Mouse (Mus musculus) heart, adult 11 months (tissue): ENCODE measurements around the gene Bcar3.
A peak's percentile ranks its signal among the peaks of the same experiment; 100 is the strongest.

Experiments
- DNase-seq: peaks from one replicate; pipeline ENCODE4 v3.0.0; 2022

Bcar3 gene

DNA sequence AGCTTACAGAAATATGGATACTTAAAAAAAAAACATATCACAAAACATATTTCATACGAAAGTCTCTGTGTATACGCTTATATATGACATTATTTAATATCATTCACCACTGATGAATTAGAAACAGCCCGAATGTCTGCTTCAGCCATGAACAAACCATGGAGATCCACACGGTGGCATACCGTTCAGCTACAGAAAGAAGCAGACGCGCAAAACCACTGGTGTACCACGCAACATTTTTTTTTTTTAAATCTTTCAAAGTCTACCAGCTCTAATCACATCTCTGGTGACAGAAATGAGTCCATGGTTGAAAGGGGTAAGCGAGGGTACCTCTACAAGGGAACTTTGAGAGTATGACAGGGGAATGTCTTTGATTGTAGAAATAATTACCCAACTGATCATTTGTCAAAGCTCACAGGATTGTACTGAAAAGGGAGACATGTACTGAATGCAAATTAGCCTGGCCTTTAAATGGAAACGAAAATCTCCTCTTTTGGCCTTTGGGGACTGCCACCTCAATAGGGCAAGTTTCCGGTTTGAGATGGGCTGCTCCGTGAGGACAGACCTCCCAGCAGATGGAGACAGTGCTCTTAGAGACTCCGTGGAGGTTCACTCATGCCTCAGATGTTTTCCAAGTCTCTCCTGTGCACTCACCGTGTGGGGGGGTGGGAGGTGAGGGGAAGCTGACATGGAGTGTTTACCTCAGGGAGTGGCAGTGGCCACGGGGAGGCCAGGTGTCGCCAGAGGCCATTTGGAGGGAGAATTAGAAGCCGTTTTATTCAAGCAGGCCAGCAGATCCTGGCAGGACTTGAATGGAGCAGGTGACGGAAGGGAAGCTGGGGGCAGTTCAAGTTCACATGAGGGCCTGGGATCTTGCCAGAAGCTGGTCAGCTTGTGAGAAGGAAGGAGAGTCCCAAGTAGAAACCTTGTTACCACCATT lies 168.3 kb downstream of the Bcar3 start:
- DNase-seq: peak; percentile 93

DNA sequence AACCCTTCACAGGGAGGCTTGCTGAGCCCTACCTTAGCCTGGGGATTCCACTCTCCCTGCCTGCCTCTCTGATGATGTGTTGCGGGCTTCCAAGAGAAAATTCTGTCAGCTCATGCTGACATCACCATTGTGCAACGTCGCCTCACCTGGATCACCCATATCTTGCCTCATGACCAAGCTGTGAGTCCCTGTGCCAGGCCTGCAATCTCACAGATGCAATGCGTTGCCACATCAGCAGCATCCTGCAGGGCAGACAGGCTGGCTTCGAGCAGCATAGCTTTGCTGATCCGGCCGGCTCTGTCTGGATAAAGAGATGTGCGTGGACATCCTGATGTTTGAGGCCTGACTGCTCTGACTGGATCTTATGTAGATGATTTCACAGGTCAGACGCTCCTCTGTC lies 169.2 kb downstream of the Bcar3 start:
- no peak for DNase-seq

DNA sequence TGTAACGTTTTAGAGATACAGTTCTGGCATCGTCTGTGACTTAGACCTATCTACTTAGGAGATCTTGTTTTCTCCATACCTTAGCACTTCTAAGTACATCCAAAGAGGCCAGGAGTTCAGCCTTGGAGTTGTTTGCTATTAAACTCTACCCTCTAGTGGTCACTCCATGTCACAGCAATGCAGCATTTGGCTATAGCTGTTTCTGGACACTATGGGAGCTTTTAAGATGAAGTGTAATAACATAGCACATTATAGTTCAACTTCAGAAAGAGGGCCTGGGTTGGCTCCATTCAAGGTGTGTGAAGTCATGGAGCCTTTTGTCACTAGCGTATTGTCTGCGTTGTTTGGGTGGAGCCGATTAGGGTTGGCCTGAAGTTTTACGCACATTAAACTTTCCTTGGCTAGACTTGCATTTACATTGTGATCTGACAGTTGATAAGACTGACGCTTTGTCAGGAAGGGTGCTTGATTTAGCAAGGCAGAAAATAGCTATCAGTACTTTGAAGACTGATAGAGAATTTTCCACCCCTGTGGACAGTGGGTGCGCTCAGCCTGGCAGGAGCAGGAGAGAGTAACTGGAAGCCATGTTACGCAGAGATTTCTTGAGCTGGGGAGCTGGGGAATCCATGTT lies 172.3 kb downstream of the Bcar3 start:
- DNase-seq: peak; percentile 64

DNA sequence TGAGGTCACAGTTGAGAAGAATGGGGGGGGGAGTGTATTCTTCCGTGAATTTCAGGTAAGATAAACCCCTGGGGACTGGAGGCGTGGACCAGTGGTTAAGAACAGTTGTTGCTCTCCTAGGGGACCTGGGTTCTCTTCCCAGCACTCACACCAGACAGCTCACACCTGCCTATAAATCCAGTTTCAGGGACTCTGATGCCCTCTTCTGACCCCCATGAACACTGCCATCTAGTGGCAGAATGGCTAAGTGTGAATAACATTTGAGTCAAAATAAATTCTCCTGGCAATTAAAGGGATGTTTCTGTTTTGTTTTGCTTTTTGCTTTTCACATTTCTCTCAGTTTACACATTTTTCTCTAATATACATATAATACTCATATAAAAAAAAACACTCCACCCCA lies 174.0 kb downstream of the Bcar3 start:
- DNase-seq: no peak

DNA sequence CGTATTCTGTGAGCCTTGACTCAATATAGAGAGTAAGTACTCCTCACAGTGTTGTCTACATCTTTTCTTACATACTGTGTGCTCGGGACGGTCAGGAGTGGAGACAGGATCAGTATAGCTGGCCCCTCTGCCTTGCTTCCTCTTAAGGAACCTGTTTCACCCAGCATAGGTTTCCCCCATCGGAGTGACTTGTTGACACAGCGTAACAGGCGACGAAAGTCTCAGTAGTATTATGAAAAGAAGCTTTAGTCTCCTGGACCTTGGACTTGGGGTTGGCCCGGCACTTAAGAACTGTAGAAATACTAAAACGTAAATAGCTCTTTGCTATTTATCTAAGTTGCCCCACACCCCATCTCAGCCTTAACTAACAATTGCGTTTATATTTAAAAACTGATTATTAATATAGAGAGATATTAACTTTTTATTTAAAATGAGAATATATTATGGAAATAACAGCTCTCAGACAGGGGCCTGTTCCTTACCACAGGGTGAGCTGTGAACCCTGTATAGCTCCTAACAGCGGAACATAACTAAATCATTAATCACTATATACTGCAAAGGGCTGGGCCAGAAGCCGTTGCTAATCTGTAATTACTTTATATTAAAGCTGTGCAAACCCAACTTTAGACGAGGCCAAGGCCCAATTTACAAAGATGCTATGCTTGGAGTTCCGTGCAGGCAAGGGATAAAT lies 176.5 kb downstream of the Bcar3 start:
- DNase-seq: no peak

DNA sequence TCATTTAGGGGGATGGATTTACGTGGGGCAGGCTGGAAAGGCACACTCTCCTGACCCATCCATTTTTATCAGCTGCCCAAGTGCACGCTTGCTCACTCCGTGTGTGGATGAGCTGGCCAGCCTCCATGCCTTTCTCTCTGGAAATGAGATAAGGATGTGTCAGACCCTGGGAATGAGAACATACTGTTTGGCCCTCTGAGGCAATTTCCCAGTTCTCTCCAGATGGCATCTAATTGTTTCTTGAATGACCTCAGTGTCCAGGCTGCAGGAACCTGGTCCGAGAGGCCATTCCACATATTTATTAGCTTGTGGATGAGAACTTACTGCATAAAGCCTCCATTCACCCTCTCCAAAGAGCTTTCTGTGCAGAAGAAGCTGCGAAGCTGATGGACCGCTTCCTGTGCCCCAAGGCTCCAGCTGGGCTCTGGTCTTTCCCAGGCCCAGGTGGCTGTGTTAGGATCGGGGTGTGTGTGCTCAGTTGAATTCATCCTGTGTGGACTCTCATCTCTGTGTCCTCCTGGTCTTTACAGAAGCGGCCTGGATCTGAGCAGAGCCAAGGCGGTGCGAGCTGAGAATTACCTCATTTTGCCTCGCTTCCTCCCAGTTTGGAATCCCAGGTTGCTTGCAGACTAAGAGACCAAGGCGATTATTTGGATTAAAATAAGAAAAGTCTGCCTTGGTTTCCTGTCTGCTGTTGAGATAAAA lies 177.2 kb downstream of the Bcar3 start:
- no peak for DNase-seq

DNA sequence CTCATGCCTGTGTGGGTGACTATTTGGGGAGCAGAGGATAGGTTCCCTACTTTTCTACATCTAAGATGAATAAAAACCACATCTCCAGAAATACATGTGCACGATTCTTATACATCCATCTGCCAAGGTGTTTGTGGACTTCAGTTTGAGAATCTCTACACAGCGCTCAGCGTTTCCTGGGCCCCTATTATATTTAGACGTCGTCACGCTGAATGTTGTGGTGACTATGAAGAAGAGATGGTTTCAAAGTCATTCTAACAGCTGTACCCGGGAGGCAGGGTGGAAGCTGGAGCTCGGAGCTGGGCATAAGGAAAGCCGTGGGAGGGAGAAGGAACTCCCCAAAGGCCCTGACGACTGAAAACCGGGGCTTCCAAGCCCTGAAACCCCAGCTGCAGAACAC lies 178.5 kb downstream of the Bcar3 start:
- no peak for DNase-seq

DNA sequence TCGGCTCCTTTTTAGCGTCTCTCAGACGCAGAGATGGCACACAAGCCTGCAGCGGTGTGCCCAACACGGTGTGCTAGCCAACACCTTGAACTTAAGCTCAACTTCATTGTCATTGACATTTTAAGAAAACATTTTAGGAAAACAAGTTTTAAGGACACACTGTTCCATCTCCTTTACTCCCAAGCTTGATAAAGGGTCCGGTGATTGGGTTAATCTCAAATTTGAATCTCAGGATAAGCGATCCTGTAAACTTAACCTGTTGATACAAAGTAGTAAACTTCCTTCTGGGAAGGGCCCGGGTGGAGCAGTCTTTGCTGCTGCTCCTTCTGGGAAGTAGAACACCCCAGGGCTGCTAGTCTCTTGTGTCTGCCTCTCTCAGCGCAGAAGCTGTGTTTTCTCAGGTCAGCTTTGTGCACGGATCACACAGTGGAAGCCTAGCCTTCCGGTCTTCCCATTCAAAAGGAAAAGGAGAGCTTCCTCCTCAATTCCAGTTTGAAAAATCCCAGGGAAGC lies 179.6 kb downstream of the Bcar3 start:
- DNase-seq: no peak

DNA sequence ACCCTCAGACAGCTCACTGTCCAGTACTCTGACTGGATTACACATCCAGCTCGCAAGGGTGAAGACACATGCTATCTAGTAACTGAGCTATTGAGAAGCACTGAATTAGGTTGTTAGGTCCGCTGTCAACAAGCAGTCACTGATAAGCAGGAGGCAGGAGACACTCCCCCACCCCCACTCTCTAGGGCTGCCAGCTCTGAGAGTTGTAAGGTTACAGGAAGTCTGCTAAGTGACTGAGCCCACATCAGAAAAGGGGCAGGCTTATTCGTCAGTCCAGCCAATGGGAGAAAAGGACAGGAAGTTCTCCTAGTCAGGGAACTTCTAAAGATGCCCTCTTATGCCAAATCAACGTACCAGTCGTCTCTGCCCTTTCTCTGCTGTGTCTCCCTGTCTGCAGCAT lies 180.1 kb downstream of the Bcar3 start:
- peak; percentile 98 for DNase-seq

DNA sequence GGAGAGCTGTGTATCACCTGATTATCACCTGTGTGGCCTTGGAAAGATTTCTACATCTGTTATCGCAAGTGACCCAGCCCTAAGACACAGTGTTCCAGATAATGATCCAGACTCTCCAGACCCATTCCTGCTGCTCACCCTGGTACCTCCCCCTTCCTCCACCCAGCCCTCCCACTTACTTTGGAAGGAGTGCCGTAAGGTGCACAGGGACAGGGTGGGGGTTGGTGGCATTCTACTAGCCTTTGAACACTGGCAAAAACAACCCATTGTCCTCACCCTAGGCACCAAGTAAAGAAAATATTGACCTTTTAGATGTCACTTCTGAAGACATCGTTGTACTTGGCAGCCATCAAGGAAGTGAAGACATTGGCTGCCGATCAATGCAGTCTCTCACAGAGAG lies 180.9 kb downstream of the Bcar3 start:
- DNase-seq: peak; percentile 94

DNA sequence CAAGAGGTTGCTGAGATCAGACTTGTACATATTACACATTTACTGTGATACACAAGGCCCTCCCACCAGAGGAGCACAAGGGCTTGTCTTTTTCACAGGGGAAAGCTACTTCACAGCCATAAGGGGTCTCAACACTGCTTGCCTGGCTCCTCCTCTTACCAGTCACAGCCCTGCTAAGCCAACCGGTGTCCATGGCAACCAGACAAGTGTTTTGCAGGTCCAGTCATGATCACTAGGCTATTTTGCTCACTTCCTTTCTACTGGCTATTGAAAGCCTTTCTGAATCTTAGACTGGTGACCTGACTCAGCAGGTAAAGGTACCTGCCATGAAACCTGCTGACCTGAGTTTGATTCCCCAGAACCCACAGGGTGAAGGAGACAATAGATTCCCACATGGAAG lies 181.8 kb downstream of the Bcar3 start:
- DNase-seq: no peak

DNA sequence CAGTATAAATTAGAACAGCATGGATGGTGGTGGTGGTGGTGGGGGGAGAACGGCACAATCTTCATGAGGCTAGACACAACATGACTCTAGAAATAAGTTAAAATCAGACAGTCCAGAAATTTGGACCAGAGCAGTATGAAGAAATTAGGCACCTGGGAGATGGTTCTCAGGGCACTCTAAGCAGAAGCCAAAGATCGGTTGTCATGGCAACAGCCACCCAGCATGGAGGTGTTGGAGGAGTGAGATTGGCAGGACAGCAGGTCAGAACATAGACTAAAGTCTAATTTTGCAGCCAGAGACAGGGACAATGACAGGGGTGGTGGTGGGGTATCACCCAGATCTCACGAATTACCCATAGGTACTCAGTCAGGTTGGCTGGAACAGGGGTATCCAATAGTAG lies 182.7 kb downstream of the Bcar3 start:
- DNase-seq: no peak

DNA sequence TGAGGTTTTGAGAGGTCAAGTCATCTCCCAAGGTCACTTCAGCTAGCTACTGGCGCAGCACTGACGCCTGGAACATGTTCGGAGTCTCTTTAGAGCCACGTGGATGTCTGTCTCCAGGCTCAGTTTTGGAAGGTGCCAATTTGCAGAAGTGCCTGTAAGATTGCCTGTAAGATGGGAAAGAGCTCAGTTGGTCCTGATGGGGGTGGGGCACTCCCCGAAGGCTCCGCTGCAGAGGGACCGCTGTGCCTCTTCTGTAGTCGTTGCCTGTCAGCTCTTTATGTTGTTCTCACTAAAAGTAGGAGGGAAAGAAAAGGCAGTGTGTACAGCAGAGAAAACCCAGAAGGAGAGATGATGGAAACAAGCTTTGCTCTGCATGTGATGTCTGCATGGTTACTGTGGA lies 183.6 kb downstream of the Bcar3 start:
- no peak for DNase-seq

DNA sequence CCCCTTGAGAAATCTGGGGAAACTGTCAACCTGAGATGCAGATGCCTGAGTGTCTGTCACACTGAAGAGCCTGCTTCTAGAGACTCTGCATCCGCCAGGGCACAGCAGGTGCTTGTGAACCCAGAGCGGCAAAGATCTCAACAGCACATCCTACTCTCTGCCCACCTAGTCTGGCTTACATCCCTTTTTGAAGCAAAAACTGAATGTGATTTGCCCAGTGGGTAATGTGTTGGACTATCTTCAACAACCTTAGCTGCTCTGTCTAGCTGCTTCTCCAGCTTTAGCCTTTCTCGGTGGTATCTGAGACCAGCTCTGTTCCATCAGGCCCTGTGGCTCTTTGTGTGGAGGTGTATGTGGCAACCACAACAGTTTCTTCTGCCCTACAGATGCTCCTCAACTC lies 184.8 kb downstream of the Bcar3 start:
- no peak for DNase-seq

DNA sequence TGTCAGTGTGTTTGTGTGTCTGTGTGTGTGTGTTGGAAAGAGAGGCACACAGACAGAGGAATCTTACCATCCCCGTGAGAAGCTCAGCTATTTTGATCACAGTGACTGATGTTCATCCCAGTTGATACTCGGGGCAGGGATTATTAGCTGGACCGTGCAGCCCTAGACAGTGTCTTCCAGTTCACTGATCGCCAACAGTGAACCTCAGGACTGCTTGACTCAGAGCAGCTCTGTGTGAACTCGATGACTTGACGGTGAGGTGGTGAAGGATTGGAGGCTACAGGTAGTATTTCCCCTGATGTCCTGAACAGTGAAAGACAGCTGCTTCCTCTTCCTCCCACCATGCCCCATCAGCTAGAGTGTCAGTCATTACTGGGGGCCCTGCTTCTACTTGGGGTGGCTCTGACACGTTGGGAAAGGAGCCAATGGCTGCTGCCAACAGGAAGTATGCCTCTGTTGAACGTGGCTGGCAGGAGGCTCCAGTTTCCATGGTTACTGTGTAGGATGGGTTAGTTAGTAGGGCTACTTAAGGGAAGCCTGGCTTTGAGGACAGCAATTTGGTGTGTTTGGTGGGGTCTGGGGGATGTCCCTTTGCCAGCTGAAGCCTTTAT lies 186.2 kb downstream of the Bcar3 start:
- DNase-seq: no peak

DNA sequence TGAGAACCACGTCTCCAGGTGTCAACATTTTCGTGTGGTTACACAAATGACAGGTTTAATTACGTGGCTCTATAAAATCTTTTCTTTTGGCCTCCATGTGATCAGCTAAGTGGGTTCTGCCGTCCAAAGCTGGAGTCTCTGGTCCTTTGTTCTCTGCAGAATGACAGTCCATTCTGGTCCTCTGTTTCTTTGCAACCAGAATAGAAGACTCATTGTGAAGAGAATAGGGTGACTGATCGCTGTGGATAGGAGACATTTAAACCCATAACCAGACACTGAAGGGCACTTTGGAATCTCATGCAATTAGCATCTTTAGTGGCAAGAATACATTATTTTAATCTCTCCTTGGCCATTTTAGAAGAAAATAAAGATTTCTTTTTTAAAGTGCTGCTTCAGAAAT lies 187.1 kb downstream of the Bcar3 start:
- no peak for DNase-seq

DNA sequence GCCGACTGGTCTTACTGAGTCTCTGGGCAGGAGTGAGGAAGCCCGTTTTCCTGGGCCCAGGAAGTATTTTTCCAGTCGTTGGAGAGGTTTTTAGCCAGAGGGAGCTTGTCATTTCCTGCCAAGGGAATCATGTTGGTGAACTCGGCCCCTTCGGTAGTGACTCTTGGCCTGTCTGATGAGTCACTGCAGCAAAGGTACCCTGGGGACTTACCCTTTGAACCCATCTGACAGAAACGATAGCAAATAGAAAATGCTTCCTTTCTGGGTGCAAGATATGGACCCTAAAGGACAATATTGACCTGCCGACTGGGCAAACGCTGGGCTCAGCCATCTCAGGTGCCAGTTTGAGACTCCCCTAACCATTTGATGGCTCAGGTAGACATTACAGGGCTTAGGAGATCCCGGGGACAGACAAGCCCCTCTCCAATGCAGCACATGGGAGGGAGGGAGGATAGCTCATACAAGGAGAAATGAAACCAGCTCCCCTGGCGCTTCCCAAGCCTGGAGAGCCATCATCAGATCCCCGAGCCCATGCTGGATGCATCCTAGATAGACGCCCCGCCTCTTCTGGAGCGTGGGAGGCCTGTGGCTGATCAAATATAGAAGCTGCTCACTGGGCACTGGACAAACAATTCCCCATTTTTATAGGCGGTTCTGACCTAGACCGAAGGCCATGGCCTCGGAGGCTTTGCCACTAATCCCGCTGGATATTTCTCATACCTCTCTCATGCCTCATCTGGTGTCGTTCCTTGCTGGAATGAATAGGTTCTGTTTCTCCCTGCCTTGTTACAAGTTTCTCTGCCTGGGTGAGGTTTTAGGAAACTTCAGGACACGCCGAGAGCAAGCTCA lies 188.2 kb downstream of the Bcar3 start:
- peak; percentile 93 for DNase-seq

DNA sequence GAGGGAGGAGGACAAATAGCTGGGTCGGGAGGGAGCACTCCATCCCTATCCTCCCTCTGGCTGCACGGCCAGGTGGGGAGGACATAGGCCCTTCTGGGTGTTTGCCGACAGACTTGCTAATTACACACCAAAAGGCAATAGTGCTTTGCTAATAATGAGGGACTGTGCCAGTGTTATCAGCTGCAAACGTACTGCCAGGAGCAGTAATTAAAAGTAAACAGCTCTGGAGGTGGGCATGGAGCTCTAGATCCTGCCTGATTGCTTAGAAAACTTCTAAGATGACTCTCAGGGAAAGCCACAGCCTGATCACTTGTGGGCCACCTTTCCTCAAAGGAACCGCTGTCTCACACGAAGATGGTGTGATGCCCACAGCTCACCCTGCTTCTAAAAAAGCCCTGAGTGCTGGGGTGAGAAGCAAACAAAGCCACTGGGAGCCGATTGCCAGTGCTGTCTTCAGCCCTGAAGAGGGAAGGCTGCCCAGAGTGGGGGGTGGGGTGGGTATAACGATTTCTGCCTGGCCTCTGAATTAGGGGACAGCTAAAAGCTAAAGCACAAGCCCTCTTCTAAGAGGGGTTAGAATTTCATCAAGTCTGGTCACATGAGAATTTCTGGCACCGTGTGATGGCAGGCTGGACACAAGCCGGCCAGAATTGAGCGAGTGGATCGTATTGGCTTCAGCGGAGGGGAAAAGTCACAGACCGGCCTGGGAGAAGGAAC lies 189.3 kb downstream of the Bcar3 start:
- peak; percentile 95 for DNase-seq

DNA sequence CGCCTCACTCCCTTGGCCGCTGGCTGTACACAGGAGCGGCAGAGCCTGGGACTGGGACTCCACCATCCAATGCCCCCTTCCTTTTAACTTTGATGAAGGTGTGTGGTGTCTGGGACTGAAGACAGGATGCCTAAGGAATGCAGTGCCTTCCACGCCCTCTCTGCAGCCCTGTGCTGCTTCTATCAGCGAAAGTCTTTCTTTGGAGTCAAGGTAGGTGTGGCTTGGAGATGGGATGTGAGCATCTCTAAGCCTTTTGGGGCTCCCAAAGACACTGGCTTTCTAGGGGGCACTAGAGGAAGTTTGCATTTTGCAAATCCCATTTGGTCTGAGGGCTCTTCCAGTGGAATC lies 189.8 kb downstream of the Bcar3 start:
- DNase-seq: no peak

DNA sequence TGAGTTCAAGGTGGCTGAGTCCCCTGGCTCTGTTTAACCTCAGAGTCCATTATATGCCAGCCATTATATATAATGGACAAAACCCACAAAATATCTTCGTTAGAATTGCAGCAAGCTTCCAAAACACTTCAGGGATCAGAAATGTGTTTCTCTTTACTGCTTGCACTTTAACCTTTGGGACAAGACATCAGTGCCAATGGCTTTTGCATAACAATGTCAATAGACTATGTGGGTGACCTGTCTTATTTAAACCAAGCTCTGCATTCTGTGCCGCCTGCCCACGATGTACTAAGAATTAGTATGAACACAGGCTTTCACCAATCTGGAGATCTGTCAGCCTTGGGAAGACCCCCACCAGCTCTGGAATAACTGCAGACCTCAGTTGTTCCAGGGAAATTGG lies 190.4 kb downstream of the Bcar3 start:
- no peak for DNase-seq

DNA sequence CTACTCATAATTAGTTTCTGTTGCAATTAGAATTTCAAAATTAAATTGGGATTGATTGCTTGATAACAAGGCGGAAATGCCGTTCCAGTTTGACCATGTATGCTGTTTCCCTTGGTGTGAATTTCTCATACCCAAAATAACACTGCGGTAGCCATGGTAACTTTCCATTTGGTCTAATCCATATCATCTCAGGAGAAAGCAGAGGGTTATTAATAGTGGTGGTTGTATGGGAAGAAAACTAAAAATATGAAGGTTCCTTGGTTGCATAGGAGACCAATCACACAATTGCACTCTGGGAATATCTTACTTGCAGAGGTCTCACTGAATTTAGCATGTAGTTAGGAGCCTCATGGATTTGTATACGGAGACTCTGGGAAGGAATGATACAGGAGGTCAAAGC lies 191.8 kb downstream of the Bcar3 start:
- no peak for DNase-seq
